Mouse (Mus musculus): ENCODE measurements around the gene Hspb9.

Hspb9 gene

DNA sequence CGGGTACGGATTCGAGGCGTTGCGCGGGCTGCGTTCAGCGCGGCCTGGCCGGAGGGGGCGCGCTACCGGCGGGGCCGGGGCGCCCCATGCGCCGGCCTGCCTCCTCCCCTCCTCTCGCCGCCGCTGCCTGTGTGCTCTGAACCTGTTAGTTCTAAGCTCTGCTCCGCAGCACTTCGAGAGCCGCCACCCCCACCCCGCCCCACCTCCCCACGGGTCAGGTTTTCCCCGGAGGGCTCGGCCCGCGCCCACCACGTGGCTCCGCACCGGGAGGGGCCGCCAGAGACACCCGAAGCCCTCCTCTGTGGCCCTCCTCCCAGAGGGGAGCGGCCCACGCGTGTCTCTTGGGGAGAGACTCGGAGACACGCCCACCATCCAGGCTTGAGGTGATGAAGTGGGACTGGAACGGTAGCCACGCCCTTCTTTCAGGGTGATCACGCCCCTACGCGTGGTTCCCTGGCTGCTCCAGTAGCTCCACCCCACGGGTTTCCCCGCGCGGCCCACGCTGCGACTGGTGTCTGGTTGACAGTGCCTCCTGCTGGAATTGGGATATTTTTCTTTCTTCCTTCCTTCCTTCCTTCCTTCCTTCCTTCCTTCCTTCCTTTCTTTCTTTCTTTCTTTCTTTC is 46.1 kb downstream of the Hspb9 start, which contains the start of gene Kcnh4:
Kcnh4 (minus strand) TSS at position 332 of the 623 bp plus-strand sequence.
- DNase-seq (ENCODE audit: low spot score in 2 of 2) = peak; percentile 73 to 88

DNA sequence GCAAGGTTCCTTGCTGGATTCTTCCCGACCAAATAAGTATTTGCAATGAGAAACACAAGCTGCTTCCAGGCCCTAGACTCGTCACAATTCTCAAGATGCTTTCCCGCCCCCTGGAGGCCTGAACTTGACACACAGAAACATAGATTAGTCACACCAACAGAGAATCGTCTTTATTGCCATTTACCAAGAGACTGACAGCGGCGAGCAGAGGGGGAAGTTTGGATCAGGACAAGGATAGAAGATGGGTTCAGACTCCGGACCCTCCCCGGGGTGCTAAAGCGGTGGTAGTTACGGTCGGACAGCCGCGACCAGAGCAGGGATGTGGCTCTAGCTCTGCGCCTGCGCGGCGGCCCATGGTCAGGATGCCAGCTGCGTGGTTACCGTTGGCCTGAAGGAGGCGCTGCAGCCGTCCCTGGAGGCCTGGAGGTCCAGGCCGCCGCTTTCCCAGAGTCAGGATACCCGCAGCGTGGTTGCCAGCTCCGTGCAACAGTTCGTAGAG is 47.9 kb downstream of the Hspb9 start:
- DNase-seq (ENCODE audit: low spot score in 2 of 2) = peak; percentile 81 to 87

DNA sequence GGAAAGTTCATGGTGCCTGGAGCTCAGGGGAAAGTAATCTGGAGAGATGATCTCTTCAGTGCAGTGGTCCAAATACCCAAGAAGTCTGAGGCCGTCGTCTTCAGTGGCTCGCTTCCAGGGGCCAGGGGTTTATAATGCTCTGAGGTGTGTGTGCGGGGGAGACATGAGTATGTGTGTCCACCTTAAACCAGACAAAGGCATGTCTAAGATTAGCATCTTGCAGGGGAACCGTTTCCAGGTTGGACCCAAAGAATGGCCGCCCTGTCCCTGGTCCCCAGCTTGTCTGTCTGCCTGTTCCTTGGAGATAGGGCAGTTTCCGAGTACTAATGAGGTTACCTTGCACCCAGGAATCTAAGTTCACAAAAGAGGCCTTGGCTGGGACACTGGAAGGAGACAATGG is 49.2 kb downstream of the Hspb9 start, which contains the start of gene Hcrt:
Hcrt (minus strand) TSS at position 101 of the 400 bp plus-strand sequence.
- DNase-seq (ENCODE audit: low spot score in 2 of 2) = no peak

Data from natural killer cell, adult 2 months (primary cell).